Mouse (Mus musculus): Measurements from ENCODE around the gene Dmrt1. TPM values are rescaled to one million over a fixed set of nuclear protein-coding genes. Genes with fewer than 3 reads are reported as not detected.

The Dmrt1 gene
- polyA plus RNA-seq, 1 experiment from 2014 or later = not detected

DNA sequence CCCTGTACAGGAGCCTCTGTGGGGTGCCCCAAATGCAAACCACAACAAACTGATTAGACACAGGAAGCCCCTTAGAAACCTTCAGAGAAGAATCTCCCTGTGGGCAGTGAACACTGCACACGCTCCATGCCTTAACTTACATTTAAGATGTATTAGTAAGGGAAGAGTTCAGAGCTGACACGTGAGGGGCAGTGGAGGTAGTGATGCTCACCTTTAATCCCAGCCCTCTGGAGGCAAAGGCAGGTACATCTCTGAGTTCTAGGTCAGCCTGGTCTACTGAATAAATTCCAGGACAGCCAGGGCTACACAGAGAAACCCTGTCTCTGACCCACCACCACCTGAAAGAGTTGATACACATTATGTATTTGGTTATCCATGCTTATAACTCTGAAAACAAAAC lies 15.9 kb upstream of the Dmrt1 start:
- 52% methylated on average over 2 of the region's 2 CpGs for WGBS
- no peak overlapping the region for H3K4me3 ChIP-seq (ENCODE audit: low read length)
- peaks cover 37% of the 10 kb centered on the region for H3K27me3 ChIP-seq (ENCODE audit: control insufficient read depth, insufficient read depth, low read depth, low read length)
- no peak overlapping the region for H3K27ac ChIP-seq (ENCODE audit: low read length)
- no peak overlapping the region for H3K9ac ChIP-seq (ENCODE audit: low read length)
- no peaks in the 10 kb centered on the region for H3K9me3 ChIP-seq (ENCODE audit: control insufficient read depth, low read length)
- H3K36me3 ChIP-seq (ENCODE audit: control insufficient read depth, insufficient read depth, low read length) = no peaks in the 10 kb centered on the region
- H3K4me2 ChIP-seq (ENCODE audit: low read depth, low read length) = no peak overlapping the region
- no peaks in the 10 kb centered on the region for H3K4me1 ChIP-seq (replicated peaks; ENCODE audit: control insufficient read depth, insufficient read depth, low read length)
- ATAC-seq (ENCODE audit: low read depth) = no peak

DNA sequence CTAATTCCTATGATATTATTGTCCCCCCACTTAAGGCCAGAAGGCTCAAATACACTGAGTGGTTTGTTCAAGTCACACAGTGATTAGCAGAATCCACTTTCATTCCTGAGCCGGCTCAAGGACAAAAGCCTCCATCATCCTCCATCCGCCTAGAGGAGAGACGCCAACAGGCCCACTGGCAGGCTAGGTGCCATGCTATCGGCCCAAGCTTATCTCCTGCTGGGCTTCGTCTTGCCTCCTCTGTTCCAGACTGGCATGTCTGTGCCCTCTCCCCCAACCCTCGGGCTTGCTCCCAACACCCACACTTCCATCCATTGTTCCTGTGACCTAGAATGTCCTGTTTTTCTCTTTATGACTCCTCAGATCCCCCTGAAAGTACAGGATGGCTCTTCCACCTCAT lies 8.0 kb upstream of the Dmrt1 start:
- WGBS = 45% methylated on average over 6 of the region's 6 CpGs
- no peaks in the 10 kb centered on the region for H3K9me3 ChIP-seq (ENCODE audit: control insufficient read depth, low read length)
- H3K4me1 ChIP-seq (replicated peaks; ENCODE audit: control insufficient read depth, insufficient read depth, low read length) = no peaks in the 10 kb centered on the region
- 0 out of 2 replicates have a peak, but pooled peaks have one; percentile 41 for ATAC-seq (ENCODE audit: low read depth)
- no peaks in the 10 kb centered on the region for H3K36me3 ChIP-seq (ENCODE audit: control insufficient read depth, insufficient read depth, low read length)
- H3K4me2 ChIP-seq (ENCODE audit: low read depth, low read length) = no peak overlapping the region
- H3K27ac ChIP-seq (ENCODE audit: low read length) = no peak overlapping the region
- H3K27me3 ChIP-seq (ENCODE audit: control insufficient read depth, insufficient read depth, low read depth, low read length) = peaks cover 23% of the 10 kb centered on the region
- no peak overlapping the region for H3K4me3 ChIP-seq (ENCODE audit: low read length)
- no peak overlapping the region for H3K9ac ChIP-seq (ENCODE audit: low read length)

DNA sequence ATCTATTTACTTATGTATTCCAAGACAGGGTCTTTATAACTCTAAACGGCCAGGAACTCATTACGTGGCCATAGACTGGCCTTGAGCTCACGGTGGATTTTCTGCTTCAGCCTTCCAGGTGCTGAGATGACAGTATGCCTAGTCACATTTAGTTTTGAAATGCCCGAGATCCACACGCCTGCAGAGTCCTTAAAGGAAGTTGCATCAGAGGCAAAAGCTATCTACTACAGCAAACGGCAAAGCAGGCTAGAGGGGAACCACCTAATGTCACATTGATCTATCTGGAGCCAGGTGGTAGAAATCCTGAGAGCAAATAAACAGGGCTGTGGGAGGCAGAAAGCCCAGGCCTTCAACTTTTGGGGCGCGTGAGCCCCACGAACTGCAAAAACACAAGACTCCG lies 540 bp upstream of the Dmrt1 start:
- H3K4me2 ChIP-seq (ENCODE audit: low read depth, low read length) = no peak overlapping the region
- H3K36me3 ChIP-seq (ENCODE audit: control insufficient read depth, insufficient read depth, low read length) = no peaks in the 10 kb centered on the region
- peaks cover 3% of the 10 kb centered on the region; the same call in 1 of the 2 replicates for H3K9me3 ChIP-seq (ENCODE audit: control insufficient read depth, low read length)
- no peak overlapping the region for H3K27ac ChIP-seq (ENCODE audit: low read length)
- no peak overlapping the region for H3K9ac ChIP-seq (ENCODE audit: low read length)
- ATAC-seq (ENCODE audit: low read depth) = no peak
- H3K4me1 ChIP-seq (replicated peaks; ENCODE audit: control insufficient read depth, insufficient read depth, low read length) = peaks cover 11% of the 10 kb centered on the region
- H3K4me3 ChIP-seq (ENCODE audit: low read length) = no peak overlapping the region
- 15% methylated on average over 10 of the region's 10 CpGs for WGBS
- H3K27me3 ChIP-seq (ENCODE audit: control insufficient read depth, insufficient read depth, low read depth, low read length) = peaks cover 80% of the 10 kb centered on the region

DNA sequence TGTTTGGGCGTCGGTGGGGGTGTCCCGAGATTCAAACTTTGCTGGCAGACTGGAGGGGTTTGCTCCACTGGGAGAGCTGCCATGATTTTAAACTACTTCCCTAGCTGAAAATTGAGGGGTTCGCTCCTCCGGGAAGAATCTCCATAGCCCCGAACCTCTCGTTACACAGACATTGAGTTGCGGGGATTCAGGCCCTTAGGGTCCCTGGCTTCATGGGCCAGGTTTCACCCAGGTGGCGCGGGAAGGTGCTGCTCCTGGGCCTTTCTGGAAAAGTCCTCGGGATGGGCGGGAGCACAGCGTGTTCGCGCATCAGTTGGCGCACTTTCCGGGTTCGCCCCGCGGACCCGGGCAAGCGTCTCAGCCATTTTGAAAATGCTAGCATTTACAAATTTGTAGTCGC lies 1.2 kb downstream of the Dmrt1 start:
- Histone ChIP-seq H3K9me3 (ENCODE audit: control insufficient read depth, low read length) (peaks cover 3% of the 10 kb centered on the region; the same call in 1 of the 2 replicates), H3K27me3 (ENCODE audit: control insufficient read depth, insufficient read depth, low read depth, low read length) (peaks cover 84% of the 10 kb centered on the region), H3K27ac (ENCODE audit: low read length) (no peak overlapping the region), H3K4me3 (ENCODE audit: low read length) (peak overlapping the region; percentile 11), H3K4me1 (replicated peaks; ENCODE audit: control insufficient read depth, insufficient read depth, low read length) (peaks cover 11% of the 10 kb centered on the region), H3K4me2 (ENCODE audit: low read depth, low read length) (no peak overlapping the region), H3K9ac (ENCODE audit: low read length) (no peak overlapping the region), H3K36me3 (ENCODE audit: control insufficient read depth, insufficient read depth, low read length) (no peaks in the 10 kb centered on the region)
- no peak for ATAC-seq (ENCODE audit: low read depth)
- WGBS = 2% methylated on average over 23 of the region's 23 CpGs

DNA sequence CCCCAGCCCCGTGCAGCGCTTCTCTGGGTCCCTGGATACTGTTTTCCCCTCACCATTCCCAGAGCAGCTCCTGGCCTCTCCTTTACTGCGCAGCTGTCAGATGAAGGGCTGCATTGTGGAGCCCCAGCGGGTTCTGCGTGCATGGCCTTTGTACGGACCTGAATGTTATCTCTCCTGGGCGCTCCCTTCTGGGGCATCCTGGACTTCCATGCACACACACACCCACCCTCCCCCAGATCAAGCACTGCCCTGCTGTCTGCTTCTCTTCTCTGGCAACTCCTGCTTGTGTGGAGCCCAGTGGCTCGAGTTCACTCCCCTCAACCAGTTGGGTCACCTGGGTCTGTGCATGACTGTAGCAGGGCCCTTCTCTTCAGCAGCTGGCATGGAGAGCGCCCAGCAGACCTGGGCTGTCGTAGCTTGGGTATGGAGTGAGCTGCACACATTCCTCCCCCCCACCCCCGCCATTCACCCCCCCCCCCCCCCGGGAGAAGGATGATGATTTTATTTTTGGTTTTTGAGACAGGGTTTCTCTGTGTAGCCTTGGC lies 9.6 kb downstream of the Dmrt1 start:
- no peak for ATAC-seq (ENCODE audit: low read depth)
- peaks cover 18% of the 10 kb centered on the region for H3K27me3 ChIP-seq (ENCODE audit: control insufficient read depth, insufficient read depth, low read depth, low read length)
- H3K27ac ChIP-seq (ENCODE audit: low read length) = no peak overlapping the region
- H3K4me1 ChIP-seq (replicated peaks; ENCODE audit: control insufficient read depth, insufficient read depth, low read length) = no peaks in the 10 kb centered on the region
- no peaks in the 10 kb centered on the region for H3K36me3 ChIP-seq (ENCODE audit: control insufficient read depth, insufficient read depth, low read length)
- H3K9me3 ChIP-seq (ENCODE audit: control insufficient read depth, low read length) = no peaks in the 10 kb centered on the region
- WGBS = 34% methylated on average over 10 of the region's 12 CpGs
- H3K9ac ChIP-seq (ENCODE audit: low read length) = no peak overlapping the region
- no peak overlapping the region for H3K4me2 ChIP-seq (ENCODE audit: low read depth, low read length)
- H3K4me3 ChIP-seq (ENCODE audit: low read length) = no peak overlapping the region

DNA sequence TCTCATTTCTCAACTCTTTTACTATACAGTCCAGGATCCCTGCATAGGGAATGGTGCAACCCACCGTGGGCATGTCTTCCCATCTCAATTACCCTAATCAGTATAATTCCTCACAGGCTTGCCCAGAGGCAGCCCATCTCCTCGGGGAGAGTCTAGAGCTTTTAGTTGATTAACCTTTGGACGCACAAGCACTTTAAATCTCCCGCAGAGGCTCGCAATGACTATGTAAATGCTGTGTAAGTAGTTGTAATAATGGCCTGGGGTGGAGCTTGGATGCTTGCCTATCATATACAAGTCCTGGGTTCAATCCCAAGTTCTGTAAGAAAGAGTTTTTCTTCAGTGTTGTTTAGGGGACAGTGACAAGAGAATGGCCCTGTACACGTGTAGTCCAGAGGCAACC lies 18.7 kb downstream of the Dmrt1 start:
- Histone ChIP-seq H3K27me3 (ENCODE audit: control insufficient read depth, insufficient read depth, low read depth, low read length) (no peaks in the 10 kb centered on the region), H3K27ac (ENCODE audit: low read length) (no peak overlapping the region), H3K4me3 (ENCODE audit: low read length) (no peak overlapping the region), H3K4me2 (ENCODE audit: low read depth, low read length) (no peak overlapping the region), H3K4me1 (replicated peaks; ENCODE audit: control insufficient read depth, insufficient read depth, low read length) (no peaks in the 10 kb centered on the region), H3K9ac (ENCODE audit: low read length) (no peak overlapping the region), H3K9me3 (ENCODE audit: control insufficient read depth, low read length) (no peaks in the 10 kb centered on the region), H3K36me3 (ENCODE audit: control insufficient read depth, insufficient read depth, low read length) (no peaks in the 10 kb centered on the region)
- 84% methylated on average over 6 of the region's 6 CpGs for WGBS
- no peak for ATAC-seq (ENCODE audit: low read depth)

DNA sequence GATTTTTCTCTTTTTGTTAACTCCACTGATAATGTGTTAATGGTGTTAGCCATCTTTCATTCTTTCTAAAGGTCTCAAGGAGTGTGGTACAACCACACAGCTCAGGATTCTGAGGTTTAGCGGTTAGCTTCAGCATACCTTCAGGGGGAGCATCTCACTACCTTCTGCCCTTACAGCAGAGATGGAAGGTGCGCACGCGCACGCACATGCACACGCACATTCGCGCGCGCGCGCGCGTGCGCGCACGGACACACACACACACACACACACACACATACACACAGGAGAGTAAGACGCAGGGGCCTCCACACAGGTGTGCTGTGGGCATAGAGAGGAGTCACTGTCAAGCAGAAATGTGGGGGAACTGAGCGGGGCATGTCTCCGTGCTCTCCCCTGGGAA lies 20.3 kb downstream of the Dmrt1 start:
- Histone ChIP-seq H3K27ac (ENCODE audit: low read length) (no peak overlapping the region), H3K9me3 (ENCODE audit: control insufficient read depth, low read length) (no peaks in the 10 kb centered on the region), H3K9ac (ENCODE audit: low read length) (no peak overlapping the region), H3K4me1 (replicated peaks; ENCODE audit: control insufficient read depth, insufficient read depth, low read length) (no peaks in the 10 kb centered on the region), H3K4me2 (ENCODE audit: low read depth, low read length) (no peak overlapping the region), H3K36me3 (ENCODE audit: control insufficient read depth, insufficient read depth, low read length) (no peaks in the 10 kb centered on the region), H3K4me3 (ENCODE audit: low read length) (no peak overlapping the region), H3K27me3 (ENCODE audit: control insufficient read depth, insufficient read depth, low read depth, low read length) (no peaks in the 10 kb centered on the region)
- 94% methylated on average over 20 of the region's 20 CpGs for WGBS
- no peak for ATAC-seq (ENCODE audit: low read depth)

DNA sequence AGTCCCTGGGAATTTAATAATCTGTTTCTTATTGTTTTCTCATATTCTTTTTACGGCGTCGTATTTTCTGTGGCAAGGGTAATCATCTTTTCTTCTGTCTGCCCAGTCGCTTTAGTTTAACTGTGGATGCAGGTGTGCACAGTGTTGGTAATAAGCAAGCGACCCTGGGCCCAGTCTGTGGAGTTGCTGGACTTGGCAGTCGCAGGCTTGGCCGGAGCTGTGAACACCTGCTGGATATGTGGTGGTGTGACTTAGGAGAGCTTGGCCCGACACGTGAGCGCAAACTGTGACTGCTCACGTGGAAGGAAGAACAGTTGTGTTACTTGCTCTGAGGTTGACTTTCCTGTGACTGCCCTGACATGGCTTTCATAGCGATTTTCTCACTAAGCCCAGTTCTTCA lies 24.3 kb downstream of the Dmrt1 start:
- Histone ChIP-seq H3K4me3 (ENCODE audit: low read length) (no peak overlapping the region), H3K27me3 (ENCODE audit: control insufficient read depth, insufficient read depth, low read depth, low read length) (no peaks in the 10 kb centered on the region), H3K36me3 (ENCODE audit: control insufficient read depth, insufficient read depth, low read length) (no peaks in the 10 kb centered on the region), H3K4me2 (ENCODE audit: low read depth, low read length) (no peak overlapping the region), H3K9me3 (ENCODE audit: control insufficient read depth, low read length) (no peaks in the 10 kb centered on the region), H3K27ac (ENCODE audit: low read length) (no peak overlapping the region), H3K9ac (ENCODE audit: low read length) (no peak overlapping the region), H3K4me1 (replicated peaks; ENCODE audit: control insufficient read depth, insufficient read depth, low read length) (no peaks in the 10 kb centered on the region)
- no peak for ATAC-seq (ENCODE audit: low read depth)
- 78% methylated on average over 12 of the region's 12 CpGs for WGBS

DNA sequence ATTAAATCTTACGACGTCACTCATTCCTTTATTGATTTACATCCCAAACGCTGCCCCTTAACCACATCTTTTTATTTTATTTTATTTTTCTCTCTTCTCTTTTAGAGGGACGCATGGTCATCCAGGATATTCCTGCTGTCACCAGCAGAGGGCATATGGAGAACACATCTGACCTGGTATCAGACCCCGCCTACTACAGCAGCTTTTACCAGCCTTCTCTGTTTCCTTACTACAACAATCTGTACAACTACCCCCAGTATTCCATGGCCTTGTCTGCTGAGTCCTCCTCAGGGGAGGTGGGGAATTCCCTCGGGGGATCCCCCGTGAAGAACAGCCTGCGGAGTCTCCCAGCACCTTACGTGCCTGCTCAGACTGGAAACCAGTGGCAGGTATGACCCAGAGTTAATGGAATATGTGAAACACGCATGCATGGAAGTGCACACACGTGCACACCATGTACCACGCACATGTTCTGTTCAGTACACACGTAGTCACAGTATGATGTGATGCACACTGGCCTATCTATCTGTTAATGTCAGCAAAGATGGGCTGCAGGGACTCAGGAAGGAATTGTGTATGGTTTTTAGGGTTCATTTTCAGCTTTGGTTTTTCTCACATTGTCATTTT lies 40.4 kb downstream of the Dmrt1 start:
- H3K36me3 ChIP-seq (ENCODE audit: control insufficient read depth, insufficient read depth, low read length) = no peaks in the 10 kb centered on the region
- no peaks in the 10 kb centered on the region for H3K9me3 ChIP-seq (ENCODE audit: control insufficient read depth, low read length)
- H3K4me1 ChIP-seq (replicated peaks; ENCODE audit: control insufficient read depth, insufficient read depth, low read length) = no peaks in the 10 kb centered on the region
- no peak overlapping the region for H3K4me3 ChIP-seq (ENCODE audit: low read length)
- no peak overlapping the region for H3K9ac ChIP-seq (ENCODE audit: low read length)
- H3K27ac ChIP-seq (ENCODE audit: low read length) = no peak overlapping the region
- no peak overlapping the region for H3K4me2 ChIP-seq (ENCODE audit: low read depth, low read length)
- 33% methylated on average over 13 of the region's 13 CpGs for WGBS
- H3K27me3 ChIP-seq (ENCODE audit: control insufficient read depth, insufficient read depth, low read depth, low read length) = peaks cover 3% of the 10 kb centered on the region; the same call in 1 of the 2 replicates
- ATAC-seq (ENCODE audit: low read depth) = peak; percentile 59
